Mouse (Mus musculus): ENCODE measurements around the gene Cald1. TPM values are rescaled to one million over a fixed set of nuclear protein-coding genes. Genes with fewer than 3 reads are reported as not detected.

Cald1 gene
- polyA plus RNA-seq, 1 experiment, result 8.0 TPM

- Histone ChIP-seq H3K36me3 (ENCODE audit: control insufficient read depth, insufficient read depth, low read length) (no peaks in the 10 kb centered on the region), H3K27ac (ENCODE audit: insufficient read depth, low read length) (no peak overlapping the region), H3K27me3 (ENCODE audit: control insufficient read depth, insufficient read depth, low read length) (no peaks in the 10 kb centered on the region), H3K4me1 (ENCODE audit: control insufficient read depth, insufficient read depth, insufficient read length) (no peaks in the 10 kb centered on the region), H3K4me3 (ENCODE audit: extremely low read depth, insufficient read depth, insufficient read length) (no peak overlapping the region)
- DNase-seq (ENCODE audit: low read depth in 1 of 2, low spot score in 2 of 2), result no peak
- 88% methylated on average over 2 of the region's 2 CpGs for WGBS
- no peak for TF ChIP-seq POLR2A (IDR thresholded peaks at IDR 0.05; ENCODE audit: low read depth, low read length)
- no peak for TF ChIP-seq CTCF (IDR thresholded peaks at IDR 0.05; ENCODE audit: extremely low read depth, insufficient read depth, insufficient read length, insufficient replicate concordance)
These were observed 171.7 kb downstream of the Cald1 start for GRCm38 (mm10) chr6:34769984-34770383.

- H3K4me3 ChIP-seq (ENCODE audit: extremely low read depth, insufficient read depth, insufficient read length), result no peak overlapping the region
- TF ChIP-seq CTCF (IDR thresholded peaks at IDR 0.05; ENCODE audit: extremely low read depth, insufficient read depth, insufficient read length, insufficient replicate concordance), result no peak
- no peaks in the 10 kb centered on the region for H3K36me3 ChIP-seq (ENCODE audit: control insufficient read depth, insufficient read depth, low read length)
- no peaks in the 10 kb centered on the region for H3K4me1 ChIP-seq (ENCODE audit: control insufficient read depth, insufficient read depth, insufficient read length)
- H3K27me3 ChIP-seq (ENCODE audit: control insufficient read depth, insufficient read depth, low read length), result no peaks in the 10 kb centered on the region
- WGBS, result 73% methylated on average over 6 of the region's 6 CpGs
- no peak for DNase-seq (ENCODE audit: low read depth in 1 of 2, low spot score in 2 of 2)
- no peak overlapping the region for H3K27ac ChIP-seq (ENCODE audit: insufficient read depth, low read length)
These were observed 172.2 kb downstream of the Cald1 start for GRCm38 (mm10) chr6:34770491-34770890.

GRCm38 (mm10) chr6:34776396-34776795, 178.1 kb downstream of the Cald1 start:
- no peak overlapping the region for H3K27ac ChIP-seq (ENCODE audit: insufficient read depth, low read length)
- no peaks in the 10 kb centered on the region for H3K4me1 ChIP-seq (ENCODE audit: control insufficient read depth, insufficient read depth, insufficient read length)
- H3K4me3 ChIP-seq (ENCODE audit: extremely low read depth, insufficient read depth, insufficient read length), result no peak overlapping the region
- TF ChIP-seq CTCF (IDR thresholded peaks at IDR 0.05; ENCODE audit: extremely low read depth, insufficient read depth, insufficient read length, insufficient replicate concordance), result no peak
- no peak for TF ChIP-seq POLR2A (IDR thresholded peaks at IDR 0.05; ENCODE audit: low read depth, low read length)
- peak in 1 of 2 experiments; percentile 8 for DNase-seq (ENCODE audit: low read depth in 1 of 2, low spot score in 2 of 2)
- no peaks in the 10 kb centered on the region for H3K36me3 ChIP-seq (ENCODE audit: control insufficient read depth, insufficient read depth, low read length)
- H3K27me3 ChIP-seq (ENCODE audit: control insufficient read depth, insufficient read depth, low read length), result no peaks in the 10 kb centered on the region

- 90% methylated on average over 2 of the region's 2 CpGs for WGBS
These were observed 178.8 kb downstream of the Cald1 start for GRCm38 (mm10) chr6:34777094-34777493.

GRCm38 (mm10) chr6:34777981-34778668, 179.8 kb downstream of the Cald1 start:
- no peaks in the 10 kb centered on the region for H3K36me3 ChIP-seq (ENCODE audit: control insufficient read depth, insufficient read depth, low read length)
- TF ChIP-seq CTCF (IDR thresholded peaks at IDR 0.05; ENCODE audit: extremely low read depth, insufficient read depth, insufficient read length, insufficient replicate concordance), result no peak
- TF ChIP-seq POLR2A (IDR thresholded peaks at IDR 0.05; ENCODE audit: low read depth, low read length), result no peak
- WGBS, result 74% methylated on average over 10 of the region's 10 CpGs
- H3K27ac ChIP-seq (ENCODE audit: insufficient read depth, low read length), result no peak overlapping the region
- H3K27me3 ChIP-seq (ENCODE audit: control insufficient read depth, insufficient read depth, low read length), result no peaks in the 10 kb centered on the region
- H3K4me3 ChIP-seq (ENCODE audit: extremely low read depth, insufficient read depth, insufficient read length), result no peak overlapping the region
- DNase-seq (ENCODE audit: low read depth in 1 of 2, low spot score in 2 of 2), result no peak
- no peaks in the 10 kb centered on the region for H3K4me1 ChIP-seq (ENCODE audit: control insufficient read depth, insufficient read depth, insufficient read length)

More at GRCm38 (mm10) chr6:34777094-34777493, 178.8 kb downstream of the Cald1 start:
- Histone ChIP-seq H3K27ac (ENCODE audit: insufficient read depth, low read length) (no peak overlapping the region), H3K27me3 (ENCODE audit: control insufficient read depth, insufficient read depth, low read length) (no peaks in the 10 kb centered on the region), H3K4me3 (ENCODE audit: extremely low read depth, insufficient read depth, insufficient read length) (no peak overlapping the region), H3K36me3 (ENCODE audit: control insufficient read depth, insufficient read depth, low read length) (no peaks in the 10 kb centered on the region), H3K4me1 (ENCODE audit: control insufficient read depth, insufficient read depth, insufficient read length) (no peaks in the 10 kb centered on the region)
- no peak for TF ChIP-seq CTCF (IDR thresholded peaks at IDR 0.05; ENCODE audit: extremely low read depth, insufficient read depth, insufficient read length, insufficient replicate concordance)
- no peak for TF ChIP-seq POLR2A (IDR thresholded peaks at IDR 0.05; ENCODE audit: low read depth, low read length)
- DNase-seq (ENCODE audit: low read depth in 1 of 2, low spot score in 2 of 2), result no peak

- Histone ChIP-seq H3K36me3 (ENCODE audit: control insufficient read depth, insufficient read depth, low read length) (peaks cover 2% of the 10 kb centered on the region), H3K4me3 (ENCODE audit: extremely low read depth, insufficient read depth, insufficient read length) (peak within 1 kb of the TSS; percentile 82), H3K27me3 (ENCODE audit: control insufficient read depth, insufficient read depth, low read length) (no peaks in the 10 kb centered on the region), H3K27ac (ENCODE audit: insufficient read depth, low read length) (peak within 1 kb of the TSS; percentile 97), H3K4me1 (ENCODE audit: control insufficient read depth, insufficient read depth, insufficient read length) (no peaks in the 10 kb centered on the region)
- under 1% methylated on average over 78 of the region's 81 CpGs for WGBS
- TF ChIP-seq CTCF (IDR thresholded peaks at IDR 0.05; ENCODE audit: extremely low read depth, insufficient read depth, insufficient read length, insufficient replicate concordance), result no peak
- TF ChIP-seq POLR2A (IDR thresholded peaks at IDR 0.05; ENCODE audit: low read depth, low read length), result peak; percentile 38
- DNase-seq (ENCODE audit: low read depth in 1 of 2, low spot score in 2 of 2), result peak; percentile 86 to 95
These were observed 182.1 kb downstream of the Cald1 start, which contains the start of gene Agbl3 for GRCm38 (mm10) chr6:34780231-34780942. Gene Agbl3, plus strand, starts transcription at chr6:34780432.

- TF ChIP-seq POLR2A (IDR thresholded peaks at IDR 0.05; ENCODE audit: low read depth, low read length) (no peak), CTCF (IDR thresholded peaks at IDR 0.05; ENCODE audit: extremely low read depth, insufficient read depth, insufficient read length, insufficient replicate concordance) (no peak)
- Histone ChIP-seq H3K27me3 (ENCODE audit: control insufficient read depth, insufficient read depth, low read length) (no peaks in the 10 kb centered on the region), H3K4me3 (ENCODE audit: extremely low read depth, insufficient read depth, insufficient read length) (peak overlapping the region; percentile 82), H3K36me3 (ENCODE audit: control insufficient read depth, insufficient read depth, low read length) (peaks cover 2% of the 10 kb centered on the region), H3K4me1 (ENCODE audit: control insufficient read depth, insufficient read depth, insufficient read length) (no peaks in the 10 kb centered on the region), H3K27ac (ENCODE audit: insufficient read depth, low read length) (peak overlapping the region; percentile 97)
- WGBS, result 2% methylated on average over 13 of the region's 13 CpGs
- no peak for DNase-seq (ENCODE audit: low read depth in 1 of 2, low spot score in 2 of 2)
These were observed 182.6 kb downstream of the Cald1 start for GRCm38 (mm10) chr6:34780943-34781289.
